Mouse (Mus musculus): ENCODE results near the gene Zfp574.

- TF ChIP-seq CTCF (IDR thresholded peaks at IDR 0.05) (no peak), EP300 (IDR thresholded peaks at IDR 0.05) (no peak)
Measured at GRCm38 (mm10) chr7:25112956-25113603, 40.7 kb downstream of the Zfp574 start.
